Mouse (Mus musculus): ENCODE results near the gene Tyms. TPM values are rescaled to one million over a fixed set of nuclear protein-coding genes. Genes with fewer than 3 reads are reported as not detected.
A peak's percentile ranks its signal among the peaks of the same experiment; 100 is the strongest.

Tyms gene
- total RNA-seq (2022) = 1 to 10 TPM; 2.8 to 3.8 (median 3.3) TPM

DNA sequence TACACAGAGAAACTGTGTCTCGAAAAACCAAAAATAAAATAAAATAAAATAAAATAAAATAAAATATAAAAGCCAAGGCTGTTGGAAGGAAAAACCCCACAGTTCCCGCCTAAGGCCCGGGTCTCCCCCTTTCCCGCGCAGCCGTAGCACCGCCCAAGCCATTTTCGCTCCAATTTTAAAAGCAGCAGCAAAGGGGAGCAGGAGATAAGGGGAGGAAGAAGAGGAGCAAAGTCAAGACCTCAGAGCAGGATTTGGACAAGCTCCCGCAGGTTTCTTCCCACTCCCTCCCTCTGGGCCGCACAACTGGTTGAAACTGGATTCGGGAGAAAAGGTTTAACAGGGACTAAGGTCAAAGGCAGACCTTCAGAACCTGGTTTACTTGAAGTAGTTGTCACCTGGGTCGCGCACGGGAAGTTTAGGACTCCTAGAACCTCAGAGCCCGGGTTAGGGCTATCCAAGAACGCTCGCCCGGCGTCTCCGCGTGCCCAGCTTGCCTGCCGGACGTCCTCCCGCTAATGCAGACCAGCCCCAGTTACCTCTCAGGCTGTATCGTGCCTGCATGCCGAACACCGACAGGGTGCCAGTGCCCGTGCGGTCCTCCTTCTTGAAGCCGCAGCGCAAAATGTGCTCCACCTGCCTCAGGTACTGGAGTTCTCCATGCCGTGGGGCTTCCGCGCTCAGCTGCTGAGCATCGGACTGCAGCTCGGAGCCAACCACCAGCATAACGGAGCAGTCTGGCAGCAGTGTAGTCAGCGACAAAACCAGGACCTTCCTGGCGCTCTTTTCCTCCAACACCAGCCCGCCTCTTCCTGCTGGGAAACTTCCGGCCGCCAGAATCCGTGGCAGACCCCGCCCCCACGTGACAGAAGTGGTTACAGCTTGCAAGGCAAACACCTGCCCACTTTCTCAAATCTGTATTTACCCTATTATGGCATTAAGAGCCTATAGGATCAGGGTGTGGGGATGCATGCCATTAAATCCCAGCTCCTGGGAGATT lies at the start of gene Tyms:
Gene Tyms, minus strand, starts transcription at position 793 of the 997 bp plus-strand sequence.
- peak; percentile 81 for DNase-seq (ENCODE audit: low spot score)

DNA sequence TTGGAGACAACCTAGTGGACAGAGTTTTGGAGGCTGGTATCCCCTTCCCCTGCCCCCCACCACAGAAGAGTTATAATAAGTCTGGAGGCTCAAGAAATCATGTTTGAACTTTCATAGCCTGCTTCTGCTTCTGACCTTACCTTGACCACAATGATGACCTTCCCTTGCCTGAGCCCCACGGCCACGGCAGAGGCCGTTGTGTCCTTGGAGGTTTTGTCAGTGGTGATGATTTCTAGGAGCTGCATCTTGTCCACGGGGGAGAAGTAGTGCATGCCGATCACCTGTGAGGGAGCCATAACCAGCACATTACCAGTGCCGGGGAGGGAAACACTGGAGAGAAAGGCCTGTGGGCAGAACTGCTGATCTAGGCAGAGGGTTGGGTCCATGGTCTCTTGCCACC lies 49.1 kb upstream of the Tyms start:
- DNase-seq (ENCODE audit: low spot score) = no peak

DNA sequence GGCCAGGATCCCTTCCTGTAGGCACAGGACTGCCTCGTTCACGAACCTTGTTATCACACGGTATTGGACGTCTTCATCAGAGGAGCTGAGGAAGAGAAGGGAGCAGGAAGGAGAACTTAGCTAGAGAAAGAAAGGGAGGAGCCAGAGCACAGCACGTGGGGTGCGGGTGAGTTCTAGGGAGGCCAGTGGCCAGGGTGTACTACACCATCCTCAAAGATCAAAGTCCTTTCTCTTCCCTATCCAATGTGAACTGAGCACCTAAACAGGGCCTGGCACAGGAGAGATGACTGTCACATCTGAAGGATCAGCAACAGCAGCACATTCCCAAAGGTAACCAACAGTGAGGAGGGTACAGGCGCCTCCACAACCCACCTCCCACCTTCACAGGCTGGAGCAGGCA lies 46.7 kb upstream of the Tyms start:
- DNase-seq (ENCODE audit: low spot score) = no peak

DNA sequence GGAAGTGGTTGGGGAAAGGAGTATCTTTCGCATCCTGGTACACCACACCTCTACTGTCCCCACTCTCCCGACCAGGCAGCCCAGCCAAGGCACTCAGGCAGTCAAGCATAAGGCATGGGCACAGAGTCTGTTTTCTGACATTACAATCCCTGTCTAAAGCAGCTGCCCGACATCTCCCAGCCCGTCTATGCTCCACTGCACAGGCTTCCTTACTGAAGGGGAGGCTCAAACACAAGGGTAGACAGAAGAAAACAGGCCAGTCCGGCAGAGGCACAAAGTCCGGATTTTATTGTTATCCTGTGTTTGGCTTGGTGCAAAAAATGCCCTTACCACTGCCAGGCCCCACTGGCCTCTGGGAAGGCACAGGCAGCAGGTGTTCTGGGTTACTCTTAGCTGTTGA lies 45.7 kb upstream of the Tyms start:
- no peak for DNase-seq (ENCODE audit: low spot score)

DNA sequence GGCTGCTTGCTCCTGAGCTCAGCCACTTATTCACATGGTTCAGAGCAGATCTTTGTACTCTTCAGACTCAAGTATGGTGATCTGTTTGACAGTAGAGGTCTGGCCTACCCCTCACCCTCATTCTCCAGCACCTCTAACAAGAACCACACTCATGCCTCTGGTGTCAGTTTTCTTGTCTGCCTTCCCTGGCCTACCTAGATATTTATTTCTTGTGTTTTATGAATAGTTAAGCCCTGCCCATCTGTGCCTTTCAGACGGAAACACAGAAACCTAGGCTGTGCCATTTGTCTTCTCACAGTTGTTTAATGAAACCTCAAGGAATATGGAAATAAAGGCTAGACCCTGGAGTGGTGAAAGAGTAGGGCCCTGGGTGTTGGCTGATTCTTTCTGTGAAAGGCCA lies 44.6 kb upstream of the Tyms start:
- DNase-seq (ENCODE audit: low spot score) = no peak

DNA sequence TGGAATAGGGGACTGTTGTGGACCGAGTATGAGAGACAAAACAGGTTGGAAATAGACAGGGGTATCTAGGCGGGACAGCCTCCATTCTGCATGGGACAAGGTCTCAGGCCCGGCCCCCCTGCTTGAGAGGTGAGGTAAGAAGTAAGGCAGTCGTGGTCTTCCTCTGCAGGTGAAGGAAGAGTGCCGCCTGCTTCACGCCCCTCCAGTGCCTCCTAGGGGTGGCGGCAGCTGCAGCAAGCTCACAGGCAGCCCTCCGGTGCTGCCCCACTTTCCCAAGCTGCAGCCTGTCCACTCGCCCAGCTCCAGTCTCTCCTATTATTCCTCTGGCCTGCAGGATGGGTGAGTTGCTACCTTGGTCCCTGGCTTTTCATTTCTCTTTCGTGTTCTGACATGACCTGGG lies 42.3 kb upstream of the Tyms start:
- no peak for DNase-seq (ENCODE audit: low spot score)

DNA sequence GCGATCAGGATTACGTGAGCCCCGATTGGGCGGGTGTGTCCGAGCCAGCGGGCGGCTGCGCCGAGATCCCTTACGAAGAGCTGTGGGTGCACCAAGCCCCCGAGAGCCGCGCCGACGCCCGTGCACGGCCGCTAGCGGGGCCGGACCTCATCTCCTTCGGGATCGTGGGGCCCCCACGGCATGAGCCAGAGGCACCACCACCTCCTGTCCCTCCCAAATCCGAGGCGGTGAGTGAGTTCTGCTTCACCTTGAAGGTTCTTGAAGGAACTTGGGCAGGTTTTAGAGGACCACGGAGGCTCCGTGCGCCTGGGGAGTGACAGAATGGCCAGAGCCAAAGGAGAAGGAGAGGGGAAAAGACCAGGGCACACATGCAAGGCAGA lies 41.3 kb upstream of the Tyms start:
- no peak for DNase-seq (ENCODE audit: low spot score)

DNA sequence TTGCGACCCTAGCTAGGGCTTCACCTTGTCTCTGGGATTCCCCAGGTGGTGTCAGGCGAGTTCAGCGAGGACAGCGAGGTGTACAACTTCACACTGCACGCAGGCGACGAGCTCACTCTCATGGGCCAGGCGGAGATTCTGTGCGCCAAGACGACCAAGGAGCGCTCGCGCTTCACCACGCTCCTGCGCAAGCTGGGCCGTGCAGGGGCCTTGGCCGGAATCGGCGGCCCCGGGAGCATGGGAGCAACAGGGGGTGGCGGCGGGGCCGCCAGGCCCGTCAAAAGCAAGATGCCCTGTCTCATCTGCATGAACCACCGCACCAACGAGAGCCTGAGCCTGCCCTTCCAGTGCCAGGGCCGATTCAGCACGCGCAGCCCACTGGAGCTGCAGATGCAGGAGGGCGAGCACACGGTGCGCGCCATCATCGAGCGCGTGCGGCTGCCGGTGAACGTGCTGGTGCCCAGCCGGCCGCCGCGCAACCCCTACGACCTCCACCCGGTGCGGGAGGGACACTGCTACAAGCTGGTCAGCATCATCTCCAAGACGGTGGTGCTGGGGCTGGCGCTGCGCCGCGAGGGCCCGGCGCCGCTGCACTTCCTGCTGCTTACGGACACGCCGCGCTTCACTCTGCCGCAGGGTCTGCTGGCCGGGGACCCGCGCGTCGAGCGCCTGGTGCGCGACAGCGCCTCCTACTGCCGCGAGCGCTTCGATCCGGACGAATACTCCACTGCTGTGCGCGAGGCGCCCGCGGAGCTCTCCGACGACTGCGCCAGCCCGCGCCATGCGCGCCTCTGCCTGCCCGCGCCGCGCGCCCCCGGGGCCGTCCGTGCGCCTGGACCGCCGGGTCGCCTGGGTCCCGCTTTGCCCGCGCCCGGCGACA lies 40.7 kb upstream of the Tyms start:
- DNase-seq (ENCODE audit: low spot score) = peak; percentile 33

DNA sequence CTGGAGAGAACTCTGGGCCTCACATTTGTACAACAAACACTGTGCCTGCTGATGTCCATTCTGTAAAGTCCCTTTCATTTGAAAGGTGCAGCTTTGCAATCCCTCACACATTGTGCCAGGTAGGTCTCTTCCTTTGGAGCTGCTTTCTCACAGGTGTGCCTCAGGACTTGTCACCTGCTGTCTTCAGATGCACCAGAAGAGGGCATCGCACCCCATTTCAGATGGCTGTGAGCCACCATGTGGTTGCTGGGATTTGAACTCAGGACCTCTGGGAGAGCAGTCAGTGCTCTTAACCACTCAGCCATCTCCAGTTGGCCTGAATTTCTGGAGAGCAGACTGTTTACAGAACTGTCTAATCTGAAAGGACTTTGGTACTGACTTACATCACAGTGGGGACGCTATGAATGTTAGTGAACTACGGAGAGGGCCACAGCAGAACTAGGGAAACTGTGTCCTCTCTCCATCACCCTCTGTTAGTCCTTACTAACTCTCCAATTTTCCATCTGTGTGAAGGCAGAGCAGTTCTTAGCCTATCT lies 39.2 kb upstream of the Tyms start:
- DNase-seq (ENCODE audit: low spot score) = no peak

DNA sequence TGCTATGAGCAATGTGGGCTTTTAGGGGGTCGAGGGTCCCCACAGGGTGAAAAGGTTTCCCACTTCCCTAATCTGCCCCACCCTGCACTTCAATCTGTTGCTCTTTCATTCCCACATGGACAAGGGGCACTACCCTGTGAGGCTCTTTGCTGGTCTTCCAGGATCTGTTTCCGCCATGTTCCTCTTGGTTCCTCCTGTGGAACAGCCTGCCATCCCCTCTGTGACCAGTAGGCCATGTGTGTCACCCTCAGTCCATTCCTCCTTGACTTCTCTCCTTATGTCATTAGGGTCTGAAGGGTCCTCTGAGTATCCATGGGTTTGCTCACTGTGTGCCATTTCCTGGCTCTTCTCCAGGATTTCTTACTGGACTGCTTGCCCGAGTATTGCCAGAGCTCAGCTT lies 38.4 kb upstream of the Tyms start:
- DNase-seq (ENCODE audit: low spot score) = no peak

DNA sequence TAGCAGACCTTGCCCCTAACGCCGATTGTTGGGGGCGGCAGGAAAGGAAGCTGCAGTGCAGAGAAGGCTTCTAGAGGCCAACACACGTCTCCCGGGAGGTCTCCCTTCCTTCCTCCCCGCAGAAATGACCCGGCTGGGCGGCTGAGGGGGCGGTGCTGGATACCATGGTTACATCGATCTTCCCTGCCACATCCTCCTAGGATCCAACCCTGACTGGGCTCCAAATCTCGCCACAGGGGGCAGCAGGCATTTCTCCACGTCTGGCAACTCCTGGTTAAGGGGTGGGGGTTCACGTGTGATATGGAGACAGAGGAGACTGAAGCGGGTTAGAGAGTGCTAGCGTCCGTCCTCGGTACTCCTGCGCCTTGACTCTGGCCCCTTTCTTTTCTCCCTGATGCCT lies 37.7 kb upstream of the Tyms start:
- peak; percentile 29 for DNase-seq (ENCODE audit: low spot score)

DNA sequence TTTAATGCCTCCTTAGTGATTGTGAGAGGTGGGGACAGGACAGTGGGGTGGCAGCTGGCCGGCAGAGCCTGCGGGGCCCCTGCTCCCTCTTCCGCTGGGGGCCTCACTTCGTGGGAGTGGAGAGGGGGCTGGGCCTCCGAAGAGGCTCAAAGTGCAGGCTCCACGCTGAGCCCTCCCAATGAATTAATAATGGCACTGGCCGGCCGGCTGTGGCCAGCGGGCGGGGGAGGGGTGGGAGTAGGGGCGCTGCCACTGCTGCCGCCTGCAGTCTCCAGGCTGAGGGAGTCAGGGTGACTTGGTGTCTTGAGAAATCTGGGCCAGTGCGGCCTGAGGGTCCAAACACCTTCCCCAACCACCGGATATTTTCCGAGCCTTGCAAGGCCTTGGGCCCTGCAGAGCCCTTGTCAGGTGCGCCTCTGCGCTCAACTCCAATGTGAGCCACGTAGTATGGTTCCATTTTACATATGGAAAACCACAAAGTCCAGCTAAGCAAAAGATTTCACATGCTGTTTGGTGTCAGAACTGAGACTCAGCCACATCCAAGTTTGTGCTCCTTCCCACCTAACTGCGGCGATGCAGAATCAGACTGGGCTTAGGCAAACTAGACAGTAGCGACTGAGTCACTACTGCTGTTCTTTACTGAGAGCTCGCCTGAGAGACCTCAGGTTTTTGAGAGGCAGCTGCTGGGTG lies 37.1 kb upstream of the Tyms start:
- no peak for DNase-seq (ENCODE audit: low spot score)

DNA sequence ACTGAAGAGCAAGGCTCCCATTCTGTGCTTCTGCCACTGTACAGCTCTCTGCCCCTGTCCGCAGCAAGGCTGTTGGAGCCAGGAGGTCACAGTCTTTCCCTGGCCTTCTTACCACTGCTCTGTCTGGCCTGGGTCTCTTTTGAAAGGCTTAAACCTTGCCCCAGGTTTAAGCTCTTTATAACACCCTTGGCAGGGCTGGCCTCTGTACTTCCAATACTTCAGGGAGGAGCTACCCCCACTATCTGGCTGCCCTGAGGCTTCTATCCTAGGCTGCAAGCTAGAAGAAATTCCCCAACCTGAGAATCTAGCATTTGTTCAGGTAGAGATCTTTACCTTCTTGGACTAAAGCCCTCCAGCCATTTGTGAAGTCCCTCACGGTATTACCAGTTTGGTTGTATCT lies 36.5 kb upstream of the Tyms start:
- no peak for DNase-seq (ENCODE audit: low spot score)

DNA sequence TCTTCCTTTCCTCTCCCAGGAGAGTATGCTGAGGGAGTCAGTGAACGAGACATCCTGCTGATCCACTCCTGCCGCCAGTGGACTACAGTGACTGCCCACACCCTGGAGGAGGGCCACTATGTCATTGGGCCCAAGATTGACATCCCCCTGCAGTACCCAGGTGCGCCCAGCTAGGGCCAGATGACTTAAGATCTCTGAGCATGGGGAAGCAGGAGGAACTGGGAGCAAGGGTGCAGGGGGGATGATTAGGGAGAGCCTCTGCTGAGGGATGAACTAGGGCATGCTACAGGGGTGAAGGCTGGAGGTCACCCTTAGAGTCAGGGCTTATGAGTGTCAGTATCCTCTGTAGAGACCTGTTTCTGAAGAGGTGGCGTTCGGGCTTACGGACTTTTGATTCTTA lies 34.8 kb upstream of the Tyms start:
- no peak for DNase-seq (ENCODE audit: low spot score)

DNA sequence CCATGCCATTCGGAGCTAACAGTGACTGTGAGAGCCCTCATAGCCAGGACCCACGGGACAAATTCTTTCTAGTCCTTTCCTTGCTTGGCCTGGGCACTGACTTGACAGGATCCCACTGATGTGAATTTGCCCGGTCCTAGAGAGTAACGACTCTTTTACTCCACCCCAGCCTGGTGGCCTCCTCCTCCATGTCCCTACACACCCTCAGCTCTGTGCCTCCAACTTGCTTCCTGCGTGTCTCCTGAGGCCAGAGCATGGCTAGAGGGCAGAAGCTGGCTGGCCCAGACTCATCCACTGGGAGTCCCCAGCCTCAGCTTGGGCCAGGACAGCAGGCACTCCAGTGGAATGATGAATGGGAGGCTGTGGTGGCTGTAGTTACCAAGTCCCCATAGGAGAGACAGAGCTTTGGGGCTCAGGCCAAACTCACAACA lies 34.2 kb upstream of the Tyms start:
- no peak for DNase-seq (ENCODE audit: low spot score)

DNA sequence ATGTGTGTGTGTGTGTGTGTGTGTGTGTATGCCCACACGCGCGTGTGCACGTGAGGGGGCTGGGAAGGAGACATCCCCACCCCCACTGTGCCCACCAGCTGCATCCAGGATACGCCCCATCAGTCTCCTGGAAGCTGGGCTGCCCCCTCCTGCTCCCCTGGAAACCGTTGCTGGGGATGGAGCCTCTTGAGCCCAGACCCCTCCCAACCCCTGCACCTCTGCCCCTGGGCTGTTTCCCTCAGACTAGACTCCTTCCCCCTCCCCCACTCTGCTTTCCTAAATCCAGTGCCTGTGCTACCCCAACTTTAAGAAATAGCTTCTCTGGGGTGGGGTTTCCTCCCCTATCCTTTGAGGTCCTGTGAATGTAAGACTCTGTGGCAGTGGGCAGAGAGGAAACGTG lies 33.8 kb upstream of the Tyms start:
- DNase-seq (ENCODE audit: low spot score) = no peak

DNA sequence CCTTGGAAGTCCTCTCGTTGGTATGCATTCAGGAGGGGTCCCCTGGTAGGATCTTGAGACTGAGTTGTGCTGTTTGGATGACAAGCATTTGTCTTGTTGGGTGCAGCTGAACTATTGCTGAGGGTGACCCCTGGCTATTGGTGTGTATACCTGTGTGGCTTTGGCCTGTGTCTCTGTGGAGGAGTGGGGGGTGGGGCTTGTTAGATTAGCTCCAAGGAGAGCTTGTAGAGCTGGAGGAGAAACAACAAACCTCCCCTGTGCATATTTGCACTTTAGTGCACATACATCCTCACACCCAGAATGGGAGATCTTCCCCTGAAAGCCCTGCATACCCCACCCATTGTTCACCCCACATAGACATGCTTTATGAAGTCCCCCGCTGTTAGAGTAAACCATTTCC lies 33.3 kb upstream of the Tyms start:
- DNase-seq (ENCODE audit: low spot score) = no peak

DNA sequence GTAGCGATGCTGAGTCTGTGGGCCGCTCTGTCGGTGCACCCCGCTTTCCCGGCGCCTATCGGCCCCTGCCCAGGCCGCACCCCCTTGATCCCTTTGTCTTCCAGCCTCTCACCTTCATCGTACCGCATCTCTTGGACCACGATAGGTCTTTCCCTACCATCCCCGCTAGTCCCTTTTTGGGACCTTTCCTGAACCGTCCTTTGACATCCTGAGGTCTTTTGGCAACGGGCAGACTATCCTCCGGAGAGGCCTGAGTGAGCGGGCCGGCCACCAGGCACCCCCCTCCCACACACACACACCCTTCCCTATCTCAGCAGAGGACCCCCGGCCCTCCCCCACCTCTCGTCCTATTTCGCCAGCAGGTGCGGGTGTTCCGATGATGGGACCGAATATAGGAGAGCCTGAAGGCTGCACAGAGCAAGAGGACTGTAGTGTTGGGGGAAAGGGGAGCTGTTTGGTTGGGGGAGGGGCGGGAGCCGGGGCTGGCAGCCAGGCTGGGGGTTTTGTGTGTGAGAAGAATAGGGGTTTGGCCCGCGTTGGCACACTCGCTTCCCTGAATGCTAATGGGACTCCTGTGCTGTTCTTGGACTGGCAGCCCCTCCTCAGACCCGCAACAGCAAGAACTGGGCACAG lies 32.4 kb upstream of the Tyms start, which contains the start of gene 3110082J24Rik:
Gene 3110082J24Rik, minus strand, starts transcription at position 419 of the 633 bp plus-strand sequence.
- DNase-seq (ENCODE audit: low spot score) = no peak

DNA sequence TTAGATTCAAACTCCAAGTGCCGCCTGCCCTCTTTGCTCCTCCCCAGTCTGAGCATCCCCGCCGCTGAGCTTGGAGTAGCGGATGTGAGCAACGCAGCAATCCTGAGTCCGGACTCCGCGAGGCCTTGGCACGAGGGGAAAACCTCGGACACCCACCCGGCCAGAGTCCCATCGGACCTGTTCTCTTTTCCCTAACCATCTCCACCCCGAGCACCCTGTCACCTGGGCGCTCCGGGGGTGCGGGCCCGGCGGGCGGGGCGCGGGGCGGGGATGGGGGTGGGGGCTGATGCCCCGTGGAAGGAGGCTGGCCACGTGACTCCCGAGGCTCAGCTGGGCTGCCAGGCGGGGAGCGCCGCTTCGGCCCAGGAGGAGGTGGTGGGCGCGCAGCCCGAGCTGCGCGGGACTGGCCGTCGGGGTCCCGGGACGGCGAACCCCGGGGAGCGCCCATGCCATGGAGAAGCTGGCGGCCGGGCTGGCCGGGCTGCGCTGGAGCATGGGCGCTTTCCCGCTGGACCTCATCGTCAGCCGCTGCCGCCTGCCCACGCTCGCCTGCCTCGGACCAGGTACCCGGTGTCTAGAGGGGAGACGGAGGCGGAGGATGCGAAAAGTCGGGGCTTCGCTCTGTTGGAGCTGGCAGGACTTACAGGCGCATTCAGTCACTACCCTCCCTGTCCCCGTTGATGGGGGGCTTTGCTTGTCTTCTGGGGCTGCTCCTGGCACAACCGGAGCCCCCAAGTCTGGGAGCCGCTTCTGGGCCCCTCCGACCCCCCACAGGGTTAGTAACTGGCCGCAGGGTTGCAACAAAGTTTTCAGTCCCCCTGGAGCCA lies 31.6 kb upstream of the Tyms start, which contains the start of gene Garem2:
Gene Garem2, plus strand, starts transcription at position 321 of the 827 bp plus-strand sequence.
- no peak for DNase-seq (ENCODE audit: low spot score)

DNA sequence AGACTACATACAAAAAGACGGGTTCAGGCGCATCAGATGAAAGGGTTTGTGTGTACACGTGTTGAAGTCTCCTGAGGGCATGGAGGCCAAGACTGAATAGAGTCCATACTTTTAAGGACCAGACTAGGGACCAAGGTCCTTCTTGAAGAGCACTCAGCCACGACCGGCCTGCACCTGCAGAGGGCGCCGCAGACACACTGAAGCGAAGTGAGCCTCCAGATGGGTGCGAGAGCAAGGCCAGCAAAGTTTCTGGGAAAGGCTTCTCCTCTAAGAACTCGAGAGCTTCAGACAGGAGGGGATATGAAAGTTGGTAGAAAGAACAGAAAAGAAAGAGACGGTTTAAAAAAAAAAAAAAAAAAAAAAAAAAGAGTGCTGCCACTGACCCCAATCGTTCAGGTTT lies 30.9 kb upstream of the Tyms start:
- DNase-seq (ENCODE audit: low spot score) = no peak

Data from heart, adult 8-10 months (tissue).